Mouse (Mus musculus): Measurements from ENCODE around the gene Cgnl1. TPM values are rescaled to one million over a fixed set of nuclear protein-coding genes. Genes with fewer than 3 reads are reported as not detected.
"Not testable (repeated sequence)": the region's sequence is repeated elsewhere in the genome, so short reads cannot be mapped to it uniquely, and the experiment has no call there.

Gene Cgnl1
- polyA plus RNA-seq, 1 experiment from 2014 or later = 4.8 TPM

GRCm38 (mm10) chr9:71634916-71635315 lies 136.5 kb downstream of the Cgnl1 start:
- Histone ChIP-seq H3K9me3 (no peaks in the 10 kb centered on the region), H3K9ac (replicated peaks) (no peak overlapping the region), H3K27ac (no peak overlapping the region), H3K4me3 (replicated peaks) (no peak overlapping the region), H3K36me3 (no peaks in the 10 kb centered on the region), H3K4me1 (replicated peaks) (peaks cover 13% of the 10 kb centered on the region), H3K27me3 (no peaks in the 10 kb centered on the region), H3K4me2 (replicated peaks) (no peak overlapping the region)
- 97% methylated on average over 2 of the region's 2 CpGs for WGBS
- ATAC-seq = no peak

- 54% methylated on average over 6 of the region's 6 CpGs for WGBS
- Histone ChIP-seq H3K27ac (no peak overlapping the region), H3K4me2 (replicated peaks) (no peak overlapping the region), H3K9ac (replicated peaks) (no peak overlapping the region), H3K4me1 (replicated peaks) (no peaks in the 10 kb centered on the region), H3K4me3 (replicated peaks) (no peak overlapping the region), H3K27me3 (no peaks in the 10 kb centered on the region), H3K9me3 (no peaks in the 10 kb centered on the region), H3K36me3 (no peaks in the 10 kb centered on the region)
- no peak for ATAC-seq
Measured at GRCm38 (mm10) chr9:71628921-71629320, 142.5 kb downstream of the Cgnl1 start.

- no peak overlapping the region for H3K4me3 ChIP-seq (replicated peaks)
- 85% methylated on average over 6 of the region's 6 CpGs for WGBS
- H3K27me3 ChIP-seq = no peaks in the 10 kb centered on the region
- no peak overlapping the region for H3K27ac ChIP-seq
- H3K9me3 ChIP-seq = no peaks in the 10 kb centered on the region
- ATAC-seq = no peak
- H3K9ac ChIP-seq (replicated peaks) = no peak overlapping the region
- H3K4me2 ChIP-seq (replicated peaks) = no peak overlapping the region
- H3K4me1 ChIP-seq (replicated peaks) = no peaks in the 10 kb centered on the region
- H3K36me3 ChIP-seq = no peaks in the 10 kb centered on the region
Measured at GRCm38 (mm10) chr9:71628286-71628685, 143.1 kb downstream of the Cgnl1 start.

GRCm38 (mm10) chr9:71625961-71626360 lies 145.4 kb downstream of the Cgnl1 start:
- no peak overlapping the region for H3K4me3 ChIP-seq (replicated peaks)
- H3K4me2 ChIP-seq (replicated peaks) = no peak overlapping the region
- ATAC-seq = no peak
- H3K9me3 ChIP-seq = no peaks in the 10 kb centered on the region
- no peaks in the 10 kb centered on the region for H3K4me1 ChIP-seq (replicated peaks)
- H3K9ac ChIP-seq (replicated peaks) = no peak overlapping the region
- 82% methylated on average over 6 of the region's 6 CpGs for WGBS
- no peak overlapping the region for H3K27ac ChIP-seq
- no peaks in the 10 kb centered on the region for H3K27me3 ChIP-seq
- H3K36me3 ChIP-seq = no peaks in the 10 kb centered on the region

- Histone ChIP-seq H3K27me3 (no peaks in the 10 kb centered on the region), H3K9ac (replicated peaks) (no peak overlapping the region), H3K36me3 (no peaks in the 10 kb centered on the region), H3K4me2 (replicated peaks) (no peak overlapping the region), H3K9me3 (no peaks in the 10 kb centered on the region), H3K4me1 (replicated peaks) (no peaks in the 10 kb centered on the region), H3K27ac (no peak overlapping the region), H3K4me3 (replicated peaks) (no peak overlapping the region)
- 53% methylated on average over 10 of the region's 10 CpGs for WGBS
- ATAC-seq = no peak
Measured at GRCm38 (mm10) chr9:71624793-71625495, 146.5 kb downstream of the Cgnl1 start.

GRCm38 (mm10) chr9:71623871-71624569 lies 147.4 kb downstream of the Cgnl1 start:
- no peaks in the 10 kb centered on the region for H3K4me1 ChIP-seq (replicated peaks)
- no peak for ATAC-seq
- no peak overlapping the region for H3K4me2 ChIP-seq (replicated peaks)
- no peaks in the 10 kb centered on the region for H3K27me3 ChIP-seq
- H3K27ac ChIP-seq = no peak overlapping the region
- H3K4me3 ChIP-seq (replicated peaks) = no peak overlapping the region
- H3K36me3 ChIP-seq = no peaks in the 10 kb centered on the region
- H3K9ac ChIP-seq (replicated peaks) = no peak overlapping the region
- no peaks in the 10 kb centered on the region for H3K9me3 ChIP-seq
- WGBS = 36% methylated on average over 4 of the region's 4 CpGs

GRCm38 (mm10) chr9:71622593-71622992 lies 148.8 kb downstream of the Cgnl1 start:
- Histone ChIP-seq H3K4me3 (replicated peaks) (no peak overlapping the region), H3K4me2 (replicated peaks) (no peak overlapping the region), H3K9me3 (no peaks in the 10 kb centered on the region), H3K4me1 (replicated peaks) (no peaks in the 10 kb centered on the region), H3K9ac (replicated peaks) (no peak overlapping the region), H3K27me3 (no peaks in the 10 kb centered on the region), H3K27ac (no peak overlapping the region), H3K36me3 (no peaks in the 10 kb centered on the region)
- no peak for ATAC-seq
- WGBS = 73% methylated on average over 3 of the region's 3 CpGs

- no peak for ATAC-seq
- Histone ChIP-seq H3K4me2 (replicated peaks) (no peak overlapping the region), H3K9me3 (no peaks in the 10 kb centered on the region), H3K4me3 (replicated peaks) (no peak overlapping the region), H3K4me1 (replicated peaks) (no peaks in the 10 kb centered on the region), H3K9ac (replicated peaks) (no peak overlapping the region), H3K27ac (no peak overlapping the region), H3K27me3 (no peaks in the 10 kb centered on the region), H3K36me3 (no peaks in the 10 kb centered on the region)
- WGBS = 90% methylated on average over 4 of the region's 4 CpGs
Measured at GRCm38 (mm10) chr9:71621968-71622367, 149.4 kb downstream of the Cgnl1 start.

- not testable (repeated sequence) for H3K27me3 ChIP-seq; H3K9me3 ChIP-seq; H3K4me3 ChIP-seq (replicated peaks); ATAC-seq; H3K9ac ChIP-seq (replicated peaks); H3K36me3 ChIP-seq; H3K4me2 ChIP-seq (replicated peaks); H3K4me1 ChIP-seq (replicated peaks); H3K27ac ChIP-seq
- WGBS = 80% methylated on average over 5 of the region's 5 CpGs
Measured at GRCm38 (mm10) chr9:71620116-71620515, 151.3 kb downstream of the Cgnl1 start.

GRCm38 (mm10) chr9:71617363-71617762 lies 154.0 kb downstream of the Cgnl1 start:
- 61% methylated on average over 8 of the region's 8 CpGs for WGBS
- H3K27ac ChIP-seq = no peak overlapping the region
- no peaks in the 10 kb centered on the region for H3K36me3 ChIP-seq
- no peaks in the 10 kb centered on the region for H3K4me1 ChIP-seq (replicated peaks)
- H3K9me3 ChIP-seq = no peaks in the 10 kb centered on the region
- H3K9ac ChIP-seq (replicated peaks) = no peak overlapping the region
- no peak for ATAC-seq
- H3K27me3 ChIP-seq = no peaks in the 10 kb centered on the region
- H3K4me2 ChIP-seq (replicated peaks) = no peak overlapping the region
- H3K4me3 ChIP-seq (replicated peaks) = no peak overlapping the region

- Histone ChIP-seq H3K4me3 (replicated peaks) (no peak overlapping the region), H3K27me3 (no peaks in the 10 kb centered on the region), H3K4me2 (replicated peaks) (no peak overlapping the region), H3K4me1 (replicated peaks) (no peaks in the 10 kb centered on the region), H3K9me3 (no peaks in the 10 kb centered on the region), H3K36me3 (no peaks in the 10 kb centered on the region), H3K27ac (no peak overlapping the region), H3K9ac (replicated peaks) (no peak overlapping the region)
- WGBS = 8% methylated on average over 3 of the region's 3 CpGs
- no peak for ATAC-seq
Measured at GRCm38 (mm10) chr9:71616185-71616584, 155.2 kb downstream of the Cgnl1 start.

GRCm38 (mm10) chr9:71614643-71615042 lies 156.8 kb downstream of the Cgnl1 start:
- no peak overlapping the region for H3K9ac ChIP-seq (replicated peaks)
- no peaks in the 10 kb centered on the region for H3K36me3 ChIP-seq
- no peak overlapping the region for H3K4me2 ChIP-seq (replicated peaks)
- no peaks in the 10 kb centered on the region for H3K4me1 ChIP-seq (replicated peaks)
- no peak for ATAC-seq
- 39% methylated on average over 2 of the region's 2 CpGs for WGBS
- no peak overlapping the region for H3K27ac ChIP-seq
- no peaks in the 10 kb centered on the region for H3K27me3 ChIP-seq
- no peaks in the 10 kb centered on the region for H3K9me3 ChIP-seq
- no peak overlapping the region for H3K4me3 ChIP-seq (replicated peaks)
